Mouse (Mus musculus): Measurements from ENCODE around the gene Dbnl. TPM values are rescaled to one million over a fixed set of nuclear protein-coding genes. Genes with fewer than 3 reads are reported as not detected.

Dbnl gene
- polyA plus RNA-seq (2014; fragmentation: Nextera tagmentation; extraction: Ambion mirVana) = 108 TPM in 2 replicates

DNA sequence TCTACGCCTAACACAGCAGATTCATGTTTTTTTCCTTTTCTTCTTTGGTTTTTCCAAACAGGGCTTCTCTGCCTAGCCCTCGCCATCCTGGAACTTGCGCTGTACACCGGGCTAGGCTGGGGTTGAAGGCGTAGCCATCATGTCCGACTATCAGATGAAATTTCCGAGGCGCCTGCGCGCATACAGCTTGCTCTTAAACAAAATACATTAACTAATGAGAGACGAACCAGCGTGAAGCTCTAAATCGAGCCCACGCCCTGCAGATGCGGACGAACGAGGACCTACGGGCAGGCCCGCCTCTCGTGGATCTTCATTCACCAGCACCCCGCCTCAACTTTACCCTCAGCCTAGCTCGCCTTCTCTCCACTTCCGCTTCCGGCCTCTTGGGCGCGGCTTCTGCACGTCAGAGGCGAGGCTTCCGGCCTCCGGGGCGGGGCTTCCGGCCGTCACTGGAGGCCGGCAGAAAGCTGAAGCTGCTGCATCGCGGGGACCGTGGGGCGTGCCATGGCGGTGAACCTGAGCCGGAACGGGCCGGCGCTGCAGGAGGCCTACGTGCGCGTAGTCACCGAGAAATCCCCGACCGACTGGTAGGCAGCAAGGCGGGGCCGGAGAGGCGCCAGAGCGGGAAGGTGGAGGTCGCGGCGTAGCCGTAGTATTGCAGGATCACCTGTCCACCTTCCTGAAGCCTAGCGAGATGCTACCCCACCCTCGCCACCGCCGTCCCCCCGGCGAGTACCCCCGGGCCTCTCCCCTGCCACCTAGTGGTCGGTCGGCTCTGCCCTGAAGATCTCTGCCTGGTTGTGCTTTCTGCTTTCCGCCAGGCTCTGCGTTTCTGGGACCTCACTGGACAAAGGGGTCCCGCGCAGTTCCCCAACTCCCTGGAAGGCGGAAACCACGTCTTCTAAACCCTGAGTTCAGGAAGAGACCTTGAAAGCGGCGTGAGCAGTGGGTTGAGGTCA is at the start of gene Dbnl:
Gene Dbnl, plus strand, starts transcription at position 433 of the 959 bp plus-strand sequence.
- Histone ChIP-seq H3K9ac (replicated peaks; ENCODE audit: low read depth, low read length) (peak within 1 kb of the TSS; percentile 69), H3K4me1 (ENCODE audit: control insufficient read depth, insufficient read depth, low read length) (peaks cover 13% of the 10 kb centered on the region), H3K27me3 (ENCODE audit: control insufficient read depth, insufficient read depth, low read length) (no peaks in the 10 kb centered on the region), H3K4me2 (replicated peaks; ENCODE audit: low read depth, low read length) (peak within 1 kb of the TSS; percentile 66), H3K36me3 (ENCODE audit: control insufficient read depth, insufficient read depth, low read length) (peaks cover 19% of the 10 kb centered on the region), H3K4me3 (ENCODE audit: low read depth, low read length) (peak within 1 kb of the TSS; percentile 87), H3K9me3 (ENCODE audit: control insufficient read depth, low read depth, low read length) (no peaks in the 10 kb centered on the region), H3K27ac (ENCODE audit: low read length) (peak within 1 kb of the TSS; percentile 92)
- peak; percentile 97 for ATAC-seq (ENCODE audit: insufficient number of reproducible peaks, insufficient read depth, low FRiP score, low read depth)
- WGBS = under 1% methylated on average over 74 of the region's 74 CpGs

DNA sequence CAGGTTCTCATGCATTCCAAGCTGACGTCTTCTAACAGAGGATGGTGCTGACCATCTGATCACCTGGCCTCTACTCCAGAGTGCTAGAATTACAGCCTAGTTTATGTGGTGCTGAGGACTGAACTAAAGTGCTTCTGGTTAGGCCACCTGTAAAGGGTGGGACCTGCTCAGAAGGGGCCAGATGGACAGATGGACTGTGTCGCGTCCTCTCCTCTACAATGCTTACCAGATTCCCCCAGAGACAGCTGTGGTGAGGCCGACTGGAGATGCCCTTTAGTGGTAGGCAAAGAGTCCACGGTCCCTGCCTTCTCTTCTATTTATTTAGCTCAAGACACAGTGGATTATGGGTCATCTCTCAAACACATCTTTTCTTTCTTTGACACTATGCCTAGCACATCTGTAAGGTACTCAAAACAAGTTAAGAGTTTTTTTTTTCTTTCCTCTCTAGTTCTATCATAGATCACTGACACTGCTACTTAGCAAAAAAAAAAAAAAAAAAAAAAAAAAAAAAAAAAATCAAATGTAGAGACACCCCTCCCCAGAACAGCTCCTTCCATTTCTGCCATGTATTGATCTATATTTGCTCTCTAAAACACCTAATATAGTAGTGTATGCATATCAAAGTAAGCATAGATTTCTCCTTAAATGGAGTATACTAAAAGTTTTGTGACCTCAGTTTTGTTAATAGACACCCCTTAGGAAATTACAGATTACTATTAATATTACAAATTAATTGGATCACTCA is 49.2 kb upstream of the Dbnl start:
- no peaks in the 10 kb centered on the region for H3K36me3 ChIP-seq (ENCODE audit: control insufficient read depth, insufficient read depth, low read length)
- H3K9ac ChIP-seq (replicated peaks; ENCODE audit: low read depth, low read length) = no peak overlapping the region
- no peak overlapping the region for H3K4me2 ChIP-seq (replicated peaks; ENCODE audit: low read depth, low read length)
- H3K27ac ChIP-seq (ENCODE audit: low read length) = no peak overlapping the region
- H3K9me3 ChIP-seq (ENCODE audit: control insufficient read depth, low read depth, low read length) = no peaks in the 10 kb centered on the region
- peaks cover 5% of the 10 kb centered on the region for H3K4me1 ChIP-seq (ENCODE audit: control insufficient read depth, insufficient read depth, low read length)
- H3K4me3 ChIP-seq (ENCODE audit: low read depth, low read length) = no peak overlapping the region
- WGBS = 70% methylated on average over 5 of the region's 5 CpGs
- ATAC-seq (ENCODE audit: insufficient number of reproducible peaks, insufficient read depth, low FRiP score, low read depth) = no peak
- no peaks in the 10 kb centered on the region for H3K27me3 ChIP-seq (ENCODE audit: control insufficient read depth, insufficient read depth, low read length)

DNA sequence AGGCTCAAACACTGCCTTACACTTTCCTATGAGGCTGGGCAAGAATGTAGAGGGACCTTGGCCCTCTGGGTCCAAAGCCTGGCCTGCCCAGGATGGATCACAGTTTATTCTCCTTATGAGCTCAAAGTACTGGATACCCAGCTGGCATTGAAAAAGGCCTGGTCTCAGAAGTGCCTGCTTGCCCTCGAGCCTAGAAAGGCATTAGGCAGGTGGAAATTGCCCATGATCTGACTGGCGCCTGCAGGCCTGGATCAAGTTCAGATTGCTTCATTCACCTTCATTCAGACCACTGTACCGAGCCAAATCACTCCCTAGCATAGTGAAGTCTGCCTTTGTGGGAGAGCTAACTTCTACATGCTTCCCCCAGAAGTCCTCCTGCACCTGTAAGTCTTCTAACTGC is 48.4 kb upstream of the Dbnl start:
- H3K27me3 ChIP-seq (ENCODE audit: control insufficient read depth, insufficient read depth, low read length) = no peaks in the 10 kb centered on the region
- no peak overlapping the region for H3K27ac ChIP-seq (ENCODE audit: low read length)
- no peaks in the 10 kb centered on the region for H3K9me3 ChIP-seq (ENCODE audit: control insufficient read depth, low read depth, low read length)
- no peaks in the 10 kb centered on the region for H3K36me3 ChIP-seq (ENCODE audit: control insufficient read depth, insufficient read depth, low read length)
- peak overlapping the region; percentile 87; the same call in 1 of the 2 replicates for H3K4me2 ChIP-seq (replicated peaks; ENCODE audit: low read depth, low read length)
- WGBS = 74% methylated on average over 3 of the region's 3 CpGs
- no peak overlapping the region for H3K4me3 ChIP-seq (ENCODE audit: low read depth, low read length)
- ATAC-seq (ENCODE audit: insufficient number of reproducible peaks, insufficient read depth, low FRiP score, low read depth) = no peak
- peaks cover 5% of the 10 kb centered on the region for H3K4me1 ChIP-seq (ENCODE audit: control insufficient read depth, insufficient read depth, low read length)
- H3K9ac ChIP-seq (replicated peaks; ENCODE audit: low read depth, low read length) = no peak overlapping the region

DNA sequence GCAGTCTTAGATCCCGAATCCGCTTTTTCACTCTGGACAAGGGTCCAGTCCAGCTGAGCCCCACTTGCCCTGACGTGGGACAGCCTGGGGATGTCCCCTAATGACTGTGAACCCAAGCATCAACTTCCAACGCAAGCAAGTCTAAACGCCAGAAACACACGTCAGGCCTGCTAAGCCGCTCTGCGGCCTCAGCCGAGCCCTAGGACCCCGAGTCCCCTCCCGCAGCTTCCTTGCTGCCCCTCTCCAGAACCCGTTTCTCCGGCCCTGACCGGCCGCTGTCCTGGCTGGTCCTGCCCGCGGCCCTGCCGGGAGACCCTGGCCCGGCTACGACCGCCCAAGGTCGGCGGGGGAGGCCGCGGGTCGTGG is 47.7 kb upstream of the Dbnl start:
- WGBS = 3% methylated on average over 26 of the region's 26 CpGs
- ATAC-seq (ENCODE audit: insufficient number of reproducible peaks, insufficient read depth, low FRiP score, low read depth) = peak; percentile 34; the same call in 1 of the 2 replicates
- Histone ChIP-seq H3K36me3 (ENCODE audit: control insufficient read depth, insufficient read depth, low read length) (no peaks in the 10 kb centered on the region), H3K4me3 (ENCODE audit: low read depth, low read length) (peak overlapping the region; percentile 86), H3K27me3 (ENCODE audit: control insufficient read depth, insufficient read depth, low read length) (no peaks in the 10 kb centered on the region), H3K4me1 (ENCODE audit: control insufficient read depth, insufficient read depth, low read length) (peaks cover 5% of the 10 kb centered on the region), H3K9ac (replicated peaks; ENCODE audit: low read depth, low read length) (peak overlapping the region; percentile 84), H3K9me3 (ENCODE audit: control insufficient read depth, low read depth, low read length) (no peaks in the 10 kb centered on the region), H3K4me2 (replicated peaks; ENCODE audit: low read depth, low read length) (peak overlapping the region; percentile 87), H3K27ac (ENCODE audit: low read length) (peak overlapping the region; percentile 81; the same call in 1 of the 2 replicates)

DNA sequence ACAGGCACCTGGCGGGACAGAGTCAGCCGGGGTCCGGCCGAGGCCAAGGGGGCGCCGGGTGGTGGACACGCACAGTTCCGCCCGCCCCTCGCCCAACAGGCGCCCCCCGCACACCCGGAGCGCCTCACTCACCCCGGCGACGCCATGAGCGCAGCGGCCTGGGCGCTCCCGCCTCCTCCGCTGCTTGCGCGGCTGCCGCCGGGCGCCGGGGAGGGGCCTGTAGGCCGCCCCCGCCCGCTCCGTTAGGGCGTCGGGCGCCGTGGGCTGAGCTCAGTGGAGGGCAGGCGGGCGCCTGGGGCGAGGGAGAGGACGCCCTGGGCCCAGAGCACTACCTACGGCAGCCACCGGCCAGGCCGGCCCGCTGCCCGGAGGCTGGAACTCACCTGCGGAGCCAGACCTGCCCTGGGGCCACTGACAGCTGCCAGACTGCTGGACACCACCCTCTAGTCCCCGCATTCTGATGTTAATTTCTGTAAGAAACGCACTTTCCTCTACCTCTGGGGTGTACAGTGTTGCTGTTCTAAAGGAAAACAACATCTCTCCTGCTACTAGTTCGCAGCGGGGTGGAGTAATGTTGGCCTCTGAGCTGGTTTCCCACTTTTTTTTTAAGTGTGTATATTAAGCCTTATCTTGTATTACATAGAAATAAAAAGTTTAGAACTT is 47.2 kb upstream of the Dbnl start:
- peak overlapping the region; percentile 84 for H3K9ac ChIP-seq (replicated peaks; ENCODE audit: low read depth, low read length)
- ATAC-seq (ENCODE audit: insufficient number of reproducible peaks, insufficient read depth, low FRiP score, low read depth) = peak; percentile 93
- H3K4me1 ChIP-seq (ENCODE audit: control insufficient read depth, insufficient read depth, low read length) = peaks cover 5% of the 10 kb centered on the region
- H3K27me3 ChIP-seq (ENCODE audit: control insufficient read depth, insufficient read depth, low read length) = no peaks in the 10 kb centered on the region
- H3K36me3 ChIP-seq (ENCODE audit: control insufficient read depth, insufficient read depth, low read length) = no peaks in the 10 kb centered on the region
- under 1% methylated on average over 48 of the region's 50 CpGs for WGBS
- H3K9me3 ChIP-seq (ENCODE audit: control insufficient read depth, low read depth, low read length) = no peaks in the 10 kb centered on the region
- H3K4me3 ChIP-seq (ENCODE audit: low read depth, low read length) = peak overlapping the region; percentile 86
- peak overlapping the region; percentile 87 for H3K4me2 ChIP-seq (replicated peaks; ENCODE audit: low read depth, low read length)
- peak overlapping the region; percentile 81; the same call in 1 of the 2 replicates for H3K27ac ChIP-seq (ENCODE audit: low read length)

DNA sequence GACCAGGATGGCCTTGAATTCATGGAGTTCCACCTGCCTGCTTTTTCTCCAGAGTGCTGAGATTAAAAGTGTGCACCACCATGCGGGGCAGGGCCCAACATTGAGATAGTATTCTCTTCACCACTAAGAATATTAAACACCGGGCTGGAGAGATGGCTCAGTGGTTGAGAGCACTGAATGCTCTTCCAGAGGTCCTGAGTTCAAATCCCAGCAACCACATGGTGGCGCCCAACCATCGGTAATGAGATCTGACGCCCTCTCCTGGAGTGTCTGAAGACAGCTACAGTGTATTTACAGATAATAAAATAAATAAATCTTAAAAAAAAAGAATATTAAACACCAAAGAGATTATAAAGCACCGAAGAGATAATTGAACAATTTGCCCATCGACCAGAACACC is 46.2 kb upstream of the Dbnl start:
- Histone ChIP-seq H3K9ac (replicated peaks; ENCODE audit: low read depth, low read length) (no peak overlapping the region), H3K4me2 (replicated peaks; ENCODE audit: low read depth, low read length) (no peak overlapping the region), H3K9me3 (ENCODE audit: control insufficient read depth, low read depth, low read length) (no peaks in the 10 kb centered on the region), H3K4me1 (ENCODE audit: control insufficient read depth, insufficient read depth, low read length) (peaks cover 5% of the 10 kb centered on the region), H3K4me3 (ENCODE audit: low read depth, low read length) (no peak overlapping the region), H3K36me3 (ENCODE audit: control insufficient read depth, insufficient read depth, low read length) (no peaks in the 10 kb centered on the region), H3K27ac (ENCODE audit: low read length) (no peak overlapping the region), H3K27me3 (ENCODE audit: control insufficient read depth, insufficient read depth, low read length) (no peaks in the 10 kb centered on the region)
- WGBS = 70% methylated on average over 7 of the region's 7 CpGs
- ATAC-seq (ENCODE audit: insufficient number of reproducible peaks, insufficient read depth, low FRiP score, low read depth) = no peak

DNA sequence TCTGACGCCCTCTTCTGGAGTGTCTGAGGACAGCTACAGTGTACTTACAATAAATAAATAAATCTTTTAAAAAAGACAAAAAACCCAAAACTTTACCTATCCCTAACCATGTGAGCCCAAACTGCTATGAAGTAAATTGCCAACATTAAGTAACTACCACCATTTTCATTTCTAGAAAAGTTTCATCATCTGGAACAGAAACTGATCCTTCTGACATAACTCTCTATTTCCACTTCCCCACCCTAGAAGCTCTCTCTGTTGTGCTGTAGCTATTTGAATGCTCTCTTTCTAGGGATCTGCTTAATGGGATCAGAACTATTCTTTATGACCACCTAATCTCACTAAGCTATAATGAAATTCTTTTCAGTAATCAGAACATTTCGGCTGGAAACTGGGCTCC is 43.3 kb upstream of the Dbnl start:
- H3K9me3 ChIP-seq (ENCODE audit: control insufficient read depth, low read depth, low read length) = no peaks in the 10 kb centered on the region
- H3K36me3 ChIP-seq (ENCODE audit: control insufficient read depth, insufficient read depth, low read length) = no peaks in the 10 kb centered on the region
- no peak for ATAC-seq (ENCODE audit: insufficient number of reproducible peaks, insufficient read depth, low FRiP score, low read depth)
- H3K4me3 ChIP-seq (ENCODE audit: low read depth, low read length) = no peak overlapping the region
- WGBS = 78% methylated on average over 2 of the region's 2 CpGs
- no peak overlapping the region for H3K4me2 ChIP-seq (replicated peaks; ENCODE audit: low read depth, low read length)
- H3K27me3 ChIP-seq (ENCODE audit: control insufficient read depth, insufficient read depth, low read length) = no peaks in the 10 kb centered on the region
- no peak overlapping the region for H3K27ac ChIP-seq (ENCODE audit: low read length)
- H3K4me1 ChIP-seq (ENCODE audit: control insufficient read depth, insufficient read depth, low read length) = peaks cover under 1% of the 10 kb centered on the region; the same call in 1 of the 2 replicates
- H3K9ac ChIP-seq (replicated peaks; ENCODE audit: low read depth, low read length) = no peak overlapping the region

DNA sequence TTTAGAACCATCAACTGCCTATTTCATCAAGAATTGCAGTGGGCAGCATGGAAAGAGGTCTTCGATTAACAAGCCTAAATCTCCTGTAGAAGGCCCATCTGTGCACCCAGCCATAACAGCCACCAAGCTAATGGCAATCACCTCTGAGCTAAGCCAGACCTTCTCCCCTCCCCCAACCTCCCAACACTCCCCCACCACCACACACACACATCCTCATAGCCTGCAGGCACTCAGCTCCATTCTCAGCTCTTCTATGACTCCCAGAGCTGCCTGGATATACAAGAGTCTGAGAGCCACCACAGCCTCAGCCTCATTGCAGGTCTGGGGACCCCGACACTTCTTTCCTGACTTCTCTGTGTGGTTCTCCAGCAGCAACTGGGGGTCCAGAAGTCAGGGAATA is 34.5 kb upstream of the Dbnl start:
- no peak overlapping the region for H3K9ac ChIP-seq (replicated peaks; ENCODE audit: low read depth, low read length)
- no peak overlapping the region for H3K27ac ChIP-seq (ENCODE audit: low read length)
- ATAC-seq (ENCODE audit: insufficient number of reproducible peaks, insufficient read depth, low FRiP score, low read depth) = no peak
- 86% methylated on average over 2 of the region's 2 CpGs for WGBS
- H3K9me3 ChIP-seq (ENCODE audit: control insufficient read depth, low read depth, low read length) = 0 out of 2 replicates have a peak, but pooled peaks cover 4% of the 10 kb centered on the region
- H3K4me1 ChIP-seq (ENCODE audit: control insufficient read depth, insufficient read depth, low read length) = no peaks in the 10 kb centered on the region
- no peaks in the 10 kb centered on the region for H3K27me3 ChIP-seq (ENCODE audit: control insufficient read depth, insufficient read depth, low read length)
- no peaks in the 10 kb centered on the region for H3K36me3 ChIP-seq (ENCODE audit: control insufficient read depth, insufficient read depth, low read length)
- no peak overlapping the region for H3K4me2 ChIP-seq (replicated peaks; ENCODE audit: low read depth, low read length)
- no peak overlapping the region for H3K4me3 ChIP-seq (ENCODE audit: low read depth, low read length)
